Mouse (Mus musculus): Measurements from ENCODE around the gene Ago1.

DNA sequence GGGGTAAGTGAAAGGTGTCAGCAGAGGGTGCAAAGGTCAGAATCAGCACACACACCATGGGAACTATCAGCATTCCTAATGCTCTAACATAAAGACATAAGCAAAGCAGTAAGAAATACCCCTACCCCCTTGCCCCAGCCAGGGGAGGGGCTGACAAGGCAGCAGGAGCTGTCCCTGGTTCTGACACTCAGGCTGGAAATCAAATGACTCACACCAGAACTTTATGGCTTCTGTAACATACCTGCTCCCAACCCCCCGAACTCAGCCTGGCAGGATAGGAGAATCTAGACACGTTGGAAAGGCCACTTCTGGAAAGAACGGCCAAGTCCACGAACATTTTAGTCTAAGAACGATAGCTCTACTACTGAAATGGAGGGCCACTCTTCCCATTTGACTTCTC is 4.6 kb upstream of the Ago1 start:
- TF ChIP-seq CTCF (conservative IDR thresholded peaks at IDR 0.05 in 1 of 2, IDR thresholded peaks at IDR 0.05 in 1 of 2; ENCODE audit: low read depth in 2 of 2, low read length in 2 of 2) (no peak), POLR2A (IDR thresholded peaks at IDR 0.05; ENCODE audit: low read depth, low read length) (no peak), RAD21 (IDR thresholded peaks at IDR 0.05; ENCODE audit: low read depth, low read length) (no peak), EP300 (IDR thresholded peaks at IDR 0.05; ENCODE audit: low read length) (no peak), KAT2A (IDR thresholded peaks at IDR 0.05; ENCODE audit: insufficient replicate concordance, low read length) (no peak), JUND (conservative IDR thresholded peaks at IDR 0.05; ENCODE audit: low read depth, low read length) (no peak), USF2 (conservative IDR thresholded peaks at IDR 0.05; ENCODE audit: low read depth, low read length) (no peak)
